ENCODE assay signal across 8 mouse cellular contexts in the genomic region with DNA sequence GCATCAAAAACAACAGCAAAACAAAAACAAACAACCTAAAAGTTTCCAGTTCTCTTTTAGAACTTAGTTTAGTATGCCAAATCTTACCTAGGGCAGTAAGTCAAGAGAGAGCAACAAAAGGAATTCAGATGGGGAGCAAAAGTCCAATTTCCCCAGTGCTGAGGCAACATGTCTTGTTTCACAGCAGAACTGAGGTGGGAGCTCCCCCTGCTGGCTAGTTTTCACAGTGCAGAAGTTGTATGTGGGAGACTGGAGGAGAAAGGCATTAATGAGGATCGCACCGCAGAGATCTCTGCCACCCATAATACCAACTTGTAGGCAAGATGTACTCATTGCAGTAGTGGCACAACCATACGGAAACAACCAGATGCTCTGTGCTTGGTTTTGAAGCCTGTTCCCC. TPM values are rescaled to one million over a fixed set of nuclear protein-coding genes. Genes with fewer than 3 reads are reported as not detected.
DNase-seq lines count a peak whose midpoint lies in the region; ATAC-seq and TF ChIP-seq lines count a peak whose summit lies in the region.

No protein-coding gene starts in this region.

- H3K9ac ChIP-seq in hindbrain, embryonic 14.5 days, result no peak overlapping the region
- no peak overlapping the region for H3K9ac ChIP-seq in hindbrain, embryonic 16.5 days (ENCODE audit: low read depth, low read length)
- H3K9ac ChIP-seq in embryonic facial prominence, embryonic 14.5 days (ENCODE audit: low read depth, low read length), result no peak overlapping the region

- H3K4me2 ChIP-seq in hindbrain, embryonic 14.5 days (replicated peaks), result no peak overlapping the region
- no peak overlapping the region for H3K4me2 ChIP-seq in hindbrain, embryonic 16.5 days (ENCODE audit: low read length)
- no peak overlapping the region for H3K4me2 ChIP-seq in embryonic facial prominence, embryonic 14.5 days (ENCODE audit: low read depth, low read length)

- H3K27ac ChIP-seq in hindbrain, embryonic 14.5 days, result no peak overlapping the region
- H3K27ac ChIP-seq in hindbrain, embryonic 16.5 days (ENCODE audit: low read depth, low read length), result no peak overlapping the region
- no peak overlapping the region for H3K27ac ChIP-seq in embryonic facial prominence, embryonic 14.5 days (replicated peaks; ENCODE audit: low read depth, low read length)
- no peak overlapping the region for H3K27ac ChIP-seq in testis, adult 2 months (ENCODE audit: control insufficient read depth, insufficient read depth, low read depth, low read length)

- no peaks in the 10 kb centered on the region for H3K27me3 ChIP-seq in hindbrain, embryonic 14.5 days (ENCODE audit: control insufficient read depth, insufficient read depth, low read length)
- H3K27me3 ChIP-seq in hindbrain, embryonic 16.5 days (replicated peaks; ENCODE audit: control insufficient read depth, insufficient read depth, low read length), result no peaks in the 10 kb centered on the region
- H3K27me3 ChIP-seq in embryonic facial prominence, embryonic 14.5 days (replicated peaks; ENCODE audit: control insufficient read depth, insufficient read depth, low read length), result no peaks in the 10 kb centered on the region
- no peaks in the 10 kb centered on the region for H3K27me3 ChIP-seq in testis, adult 2 months (ENCODE audit: control insufficient read depth, insufficient read depth, low read length)

- H3K4me1 ChIP-seq in hindbrain, embryonic 14.5 days (replicated peaks; ENCODE audit: control insufficient read depth, insufficient read depth, low read length), result no peaks in the 10 kb centered on the region
- H3K4me1 ChIP-seq in hindbrain, embryonic 16.5 days (ENCODE audit: control insufficient read depth, insufficient read depth, low read depth, low read length), result no peaks in the 10 kb centered on the region
- no peaks in the 10 kb centered on the region for H3K4me1 ChIP-seq in embryonic facial prominence, embryonic 14.5 days (ENCODE audit: control insufficient read depth, insufficient read depth, low read length)
- H3K4me1 ChIP-seq in testis, adult 2 months (ENCODE audit: control insufficient read depth, insufficient read depth, low read length), result no peaks in the 10 kb centered on the region

- peak; percentile 63; the same call in 1 of the 2 replicates for TF ChIP-seq CTCF in testis, adult 2 months (IDR thresholded peaks at IDR 0.05; ENCODE audit: control insufficient read depth, insufficient read depth, insufficient replicate concordance, low read depth, low read length)

- peaks cover 36% of the 10 kb centered on the region for H3K36me3 ChIP-seq in hindbrain, embryonic 14.5 days (replicated peaks; ENCODE audit: control insufficient read depth, insufficient read depth)
- H3K36me3 ChIP-seq in hindbrain, embryonic 16.5 days (ENCODE audit: control insufficient read depth, insufficient read depth, low read length), result peaks cover 3% of the 10 kb centered on the region
- H3K36me3 ChIP-seq in embryonic facial prominence, embryonic 14.5 days (ENCODE audit: control insufficient read depth, insufficient read depth, low read length), result peaks cover 44% of the 10 kb centered on the region
- H3K36me3 ChIP-seq in testis, adult 2 months (ENCODE audit: control insufficient read depth, insufficient read depth, low read length), result no peaks in the 10 kb centered on the region; the same call in none of the 2 replicates

- DNase-seq in hindbrain, embryonic 14.5 days (ENCODE audit: low spot score), result peak; percentile 90
- peak; percentile 91 to 93 for DNase-seq in adrenal gland, postnatal 36 days
- peak; percentile 83 for DNase-seq in embryonic facial prominence, embryonic 14.5 days (ENCODE audit: low spot score)
- DNase-seq in heart, postnatal 4 days, result peak; percentile 95
- peak; percentile 36 to 89 for DNase-seq in left cerebral cortex, adult 8-10 months (ENCODE audit: low spot score in 2 of 2)
- peak; percentile 90 for DNase-seq in naive thymus-derived CD4-positive, alpha-beta T cell, adult 2 months (ENCODE audit: low read depth)

- no peak overlapping the region for H3K4me3 ChIP-seq in hindbrain, embryonic 14.5 days (replicated peaks; ENCODE audit: low read length)
- H3K4me3 ChIP-seq in hindbrain, embryonic 16.5 days (ENCODE audit: low read length), result no peak overlapping the region
- H3K4me3 ChIP-seq in embryonic facial prominence, embryonic 14.5 days (ENCODE audit: low read depth, low read length), result no peak overlapping the region
- no peak overlapping the region for H3K4me3 ChIP-seq in testis, adult 2 months (ENCODE audit: control insufficient read depth, low read depth, low read length)

- ATAC-seq in hindbrain, embryonic 14.5 days (ENCODE audit: low FRiP score), result no peak
- ATAC-seq in hindbrain, embryonic 16.5 days, result no peak
- no peak for ATAC-seq in embryonic facial prominence, embryonic 14.5 days (ENCODE audit: low read depth)

- no peaks in the 10 kb centered on the region for H3K9me3 ChIP-seq in hindbrain, embryonic 14.5 days (ENCODE audit: control insufficient read depth, low read length)
- no peaks in the 10 kb centered on the region for H3K9me3 ChIP-seq in hindbrain, embryonic 16.5 days (ENCODE audit: control insufficient read depth, low read length)
- no peaks in the 10 kb centered on the region for H3K9me3 ChIP-seq in embryonic facial prominence, embryonic 14.5 days (ENCODE audit: control insufficient read depth, low read length)

- TF ChIP-seq POLR2A in testis, adult 2 months (IDR thresholded peaks at IDR 0.05; ENCODE audit: control insufficient read depth, low read depth, low read length), result no peak

- WGBS in hindbrain, embryonic 14.5 days, result 64% methylated on average over 3 of the region's 3 CpGs
- 55% methylated on average over 3 of the region's 3 CpGs for WGBS in hindbrain, embryonic 16.5 days
- WGBS in embryonic facial prominence, embryonic 14.5 days, result 62% methylated on average over 3 of the region's 3 CpGs

RNA-seq across cellular contexts. Expression of a gene that starts 58.8 kb away (rescaled TPM):
- polyA plus RNA-seq in hindbrain, embryonic 14.5 days (2014; fragmentation: Nextera tagmentation; extraction: Ambion mirVana), result 11.7 and 12.7 TPM in 2 replicates
- polyA plus RNA-seq in hindbrain, embryonic 16.5 days (2015; fragmentation: Nextera tagmentation; extraction: Ambion mirVana), result 5.1 TPM in 2 replicates
- 10 to 100 TPM; 60.4 to 69.7 TPM for total RNA-seq in adrenal gland, postnatal 36 days (2021)
- 8.8 and 9.2 TPM in 2 replicates for polyA plus RNA-seq in embryonic facial prominence, embryonic 14.5 days (2014; fragmentation: Nextera tagmentation; extraction: Ambion mirVana)
- total RNA-seq in heart, postnatal 4 days (2021), result 10 to 100 TPM; 43.2 to 44.9 TPM
- 100 to 1,000 TPM; 105 to 139 (median 119) TPM for total RNA-seq in left cerebral cortex, adult 8-10 months (2022)
- polyA plus RNA-seq in testis, adult 2 months (2012; rRNA removed), result 24.1 and 29.3 TPM in 2 replicates
